Mouse (Mus musculus) E14TG2a.4 (cell line): Measurements from ENCODE around the gene Zswim5.

ENCODE experiments used
- H3K27me3 ChIP-seq: 2 replicates; pipeline ENCODE4 v1.6.1; 2014; ENCODE audit warnings: low read length, control low read depth; ENCODE audit not compliant: insufficient read depth
- H3K36me3 ChIP-seq: 2 replicates; pipeline ENCODE4 v1.6.1; 2014; ENCODE audit warnings: low read length, control low read depth; ENCODE audit not compliant: insufficient read depth
- H3K4me1 ChIP-seq: replicated peaks from 2 replicates; pipeline ENCODE4 v1.6.1; 2014; ENCODE audit warnings: low read depth, low read length, control low read depth
- H3K4me3 ChIP-seq: replicated peaks from 2 replicates; pipeline ENCODE4 v1.5.1; 2014; ENCODE audit warnings: mild to moderate bottlenecking, low read length
- H3K9me3 ChIP-seq: 2 replicates; pipeline ENCODE4 v1.6.1; 2014; ENCODE audit warnings: low read length, control low read depth
- CTCF ChIP-seq: conservative IDR thresholded peaks from 2 replicates; pipeline ENCODE4 v1.5.1; 2014; ENCODE audit warnings: low read length
- NANOG ChIP-seq: IDR thresholded peaks from 2 replicates; pipeline ENCODE4 v1.6.1; 2014; ENCODE audit warnings: borderline replicate concordance, low read length, mixed read lengths
- POU5F1 ChIP-seq: IDR thresholded peaks from 2 replicates; pipeline ENCODE4 v1.6.1; 2014; ENCODE audit warnings: low read length, borderline replicate concordance

Gene Zswim5

GRCm38 (mm10) chr4:116849901-116850300 lies 27.3 kb upstream of the Zswim5 start:
- H3K9me3 ChIP-seq = no peaks in the 10 kb centered on the region
- H3K4me1 ChIP-seq = no peaks in the 10 kb centered on the region
- peaks cover 8% of the 10 kb centered on the region; the same call in 1 of the 2 replicates for H3K27me3 ChIP-seq
- TF ChIP-seq NANOG (no peak), POU5F1 (no peak), CTCF (no peak)
- no peaks in the 10 kb centered on the region for H3K36me3 ChIP-seq
- H3K4me3 ChIP-seq = no peak overlapping the region

- H3K4me1 ChIP-seq = no peaks in the 10 kb centered on the region
- H3K4me3 ChIP-seq = no peak overlapping the region
- no peaks in the 10 kb centered on the region for H3K9me3 ChIP-seq
- peaks cover 4% of the 10 kb centered on the region; the same call in 1 of the 2 replicates for H3K27me3 ChIP-seq
- no peaks in the 10 kb centered on the region for H3K36me3 ChIP-seq
- TF ChIP-seq POU5F1 = no peak
- no peak for TF ChIP-seq CTCF
- TF ChIP-seq NANOG = no peak
Observed at GRCm38 (mm10) chr4:116854286-116854685, 22.9 kb upstream of the Zswim5 start.

- no peaks in the 10 kb centered on the region for H3K36me3 ChIP-seq
- H3K4me1 ChIP-seq = no peaks in the 10 kb centered on the region
- no peaks in the 10 kb centered on the region for H3K9me3 ChIP-seq
- TF ChIP-seq POU5F1 (no peak), CTCF (no peak), NANOG (no peak)
- H3K27me3 ChIP-seq = peaks cover 6% of the 10 kb centered on the region; the same call in 1 of the 2 replicates
- no peak overlapping the region for H3K4me3 ChIP-seq
Observed at GRCm38 (mm10) chr4:116857203-116857602, 20.0 kb upstream of the Zswim5 start.

GRCm38 (mm10) chr4:116859711-116860110 lies 17.5 kb upstream of the Zswim5 start:
- Histone ChIP-seq H3K36me3 (no peaks in the 10 kb centered on the region), H3K4me1 (no peaks in the 10 kb centered on the region), H3K27me3 (peaks cover 7% of the 10 kb centered on the region; the same call in 1 of the 2 replicates), H3K4me3 (no peak overlapping the region), H3K9me3 (no peaks in the 10 kb centered on the region)
- TF ChIP-seq CTCF (no peak), POU5F1 (no peak), NANOG (no peak)

GRCm38 (mm10) chr4:116862023-116862422 lies 15.2 kb upstream of the Zswim5 start:
- Histone ChIP-seq H3K9me3 (no peaks in the 10 kb centered on the region), H3K4me3 (no peak overlapping the region), H3K27me3 (peaks cover 7% of the 10 kb centered on the region), H3K36me3 (no peaks in the 10 kb centered on the region), H3K4me1 (no peaks in the 10 kb centered on the region)
- TF ChIP-seq POU5F1 (no peak), CTCF (no peak), NANOG (no peak)

- Histone ChIP-seq H3K4me1 (0 out of 2 replicates have a peak, but pooled peaks cover 3% of the 10 kb centered on the region), H3K4me3 (no peak overlapping the region), H3K36me3 (no peaks in the 10 kb centered on the region), H3K27me3 (peaks cover 13% of the 10 kb centered on the region), H3K9me3 (no peaks in the 10 kb centered on the region)
- TF ChIP-seq NANOG = no peak
Observed at GRCm38 (mm10) chr4:116869898-116870297, 7.3 kb upstream of the Zswim5 start.

- Histone ChIP-seq H3K4me1 (peaks cover 14% of the 10 kb centered on the region), H3K36me3 (no peaks in the 10 kb centered on the region), H3K9me3 (no peaks in the 10 kb centered on the region), H3K4me3 (no peak overlapping the region), H3K27me3 (peaks cover 28% of the 10 kb centered on the region)
- no peak for TF ChIP-seq CTCF
- TF ChIP-seq POU5F1 = no peak
- no peak for TF ChIP-seq NANOG
Observed at GRCm38 (mm10) chr4:116874595-116874994, 2.6 kb upstream of the Zswim5 start.

GRCm38 (mm10) chr4:116876630-116876994 lies 564 bp upstream of the Zswim5 start:
- no peaks in the 10 kb centered on the region for H3K9me3 ChIP-seq
- TF ChIP-seq POU5F1 = no peak
- TF ChIP-seq CTCF = no peak
- no peak for TF ChIP-seq NANOG

GRCm38 (mm10) chr4:116877729-116878321 lies 649 bp downstream of the Zswim5 start:
- no peaks in the 10 kb centered on the region for H3K36me3 ChIP-seq
- H3K27me3 ChIP-seq = peaks cover 24% of the 10 kb centered on the region
- no peak for TF ChIP-seq POU5F1
- no peak for TF ChIP-seq NANOG
- no peak for TF ChIP-seq CTCF
- H3K4me3 ChIP-seq = peak overlapping the region; percentile 92
- no peaks in the 10 kb centered on the region for H3K9me3 ChIP-seq
- H3K4me1 ChIP-seq = peaks cover 14% of the 10 kb centered on the region

More at GRCm38 (mm10) chr4:116876630-116876994, 564 bp upstream of the Zswim5 start:
- Histone ChIP-seq H3K4me3 (peak overlapping the region; percentile 92), H3K4me1 (peaks cover 14% of the 10 kb centered on the region), H3K36me3 (no peaks in the 10 kb centered on the region), H3K27me3 (peaks cover 24% of the 10 kb centered on the region)
